ENCODE assay signal across 8 mouse cellular contexts in genomic region chr7:30231328-30231668, GRCm38 (mm10). TPM values are rescaled to one million over a fixed set of nuclear protein-coding genes. Genes with fewer than 3 reads are reported as not detected.
DNase-seq lines count a peak whose midpoint lies in the region; ATAC-seq and TF ChIP-seq lines count a peak whose summit lies in the region.

No protein-coding gene starts in this region.

- no peaks in the 10 kb centered on the region for H3K27me3 ChIP-seq in testis, adult 2 months (ENCODE audit: control insufficient read depth, insufficient read depth, low read length)
- H3K27me3 ChIP-seq in liver, embryonic 12.5 days (replicated peaks) = no peaks in the 10 kb centered on the region

- peak overlapping the region; percentile 79 for H3K9ac ChIP-seq in liver, embryonic 12.5 days

- peaks cover 2% of the 10 kb centered on the region; the same call in 1 of the 2 replicates for H3K36me3 ChIP-seq in testis, adult 2 months (ENCODE audit: control insufficient read depth, insufficient read depth, low read length)
- H3K36me3 ChIP-seq in liver, embryonic 12.5 days = peaks cover 40% of the 10 kb centered on the region

- no peak; the same call in 1 of the 2 replicates for ATAC-seq in liver, embryonic 12.5 days

- peak overlapping the region; percentile 79 for H3K27ac ChIP-seq in testis, adult 2 months (ENCODE audit: control insufficient read depth, insufficient read depth, low read depth, low read length)
- H3K27ac ChIP-seq in liver, embryonic 12.5 days = peak overlapping the region; percentile 92

- 1% methylated on average over 16 of the region's 16 CpGs for WGBS in liver, embryonic 12.5 days (ENCODE audit: insufficient replicate concordance)

- TF ChIP-seq CTCF in testis, adult 2 months (IDR thresholded peaks at IDR 0.05; ENCODE audit: control insufficient read depth, insufficient read depth, insufficient replicate concordance, low read depth, low read length) = no peak

- peak overlapping the region; percentile 90 for H3K4me2 ChIP-seq in liver, embryonic 12.5 days

- DNase-seq in gastrocnemius, adult 18-20 months (ENCODE audit: low spot score) = peak; percentile 15
- no peak for DNase-seq in gastrocnemius, adult 8-10 months (ENCODE audit: low spot score in 2 of 2)
- DNase-seq in testis, postnatal 10 days (ENCODE audit: low spot score) = no peak
- no peak for DNase-seq in ovary, postnatal 14 days (ENCODE audit: low spot score)
- DNase-seq in cerebellum, adult 8-10 months = no peak
- DNase-seq in layer of hippocampus, adult 18-20 months (ENCODE audit: low spot score in 2 of 2) = no peak

- no peak for TF ChIP-seq POLR2A in testis, adult 2 months (IDR thresholded peaks at IDR 0.05; ENCODE audit: control insufficient read depth, low read depth, low read length)

- H3K9me3 ChIP-seq in liver, embryonic 12.5 days (replicated peaks) = no peaks in the 10 kb centered on the region

- peak overlapping the region; percentile 97 for H3K4me3 ChIP-seq in testis, adult 2 months (ENCODE audit: control insufficient read depth, low read depth, low read length)
- H3K4me3 ChIP-seq in liver, embryonic 12.5 days = peak overlapping the region; percentile 81

- peaks cover 14% of the 10 kb centered on the region for H3K4me1 ChIP-seq in testis, adult 2 months (ENCODE audit: control insufficient read depth, insufficient read depth, low read length)
- H3K4me1 ChIP-seq in liver, embryonic 12.5 days = peaks cover 24% of the 10 kb centered on the region

RNA-seq across cellular contexts. Expression of gene Polr2i, which starts 0.5 kb away (rescaled TPM):
- total RNA-seq in gastrocnemius, adult 18-20 months (2021) = 10 to 100 TPM; 57.1 to 57.7 TPM
- total RNA-seq in gastrocnemius, adult 8-10 months (2022) = 10 to 100 TPM; 55.8 to 67.4 (median 62.3) TPM
- polyA plus RNA-seq in testis, adult 2 months (2012; rRNA removed) = 242 and 257 TPM in 2 replicates
- 73.4 and 79.5 TPM in 2 replicates for polyA plus RNA-seq in liver, embryonic 12.5 days (2016; fragmentation: Nextera tagmentation; extraction: Ambion mirVana)
- total RNA-seq in layer of hippocampus, adult 18-20 months (2021) = 10 to 100 TPM; 55.1 to 59.8 TPM

RNA-seq across cellular contexts. Expression of gene Tbcb, which starts 0.8 kb away (rescaled TPM):
- 10 to 100 TPM; 29.6 to 31.9 TPM for total RNA-seq in gastrocnemius, adult 18-20 months (2021)
- 10 to 100 TPM; 26.8 to 38.6 (median 31.1) TPM for total RNA-seq in gastrocnemius, adult 8-10 months (2022)
- 65.7 and 66.2 TPM in 2 replicates for polyA plus RNA-seq in testis, adult 2 months (2012; rRNA removed)
- polyA plus RNA-seq in liver, embryonic 12.5 days (2016; fragmentation: Nextera tagmentation; extraction: Ambion mirVana) = 75.0 and 77.3 TPM in 2 replicates
- total RNA-seq in layer of hippocampus, adult 18-20 months (2021) = 100 to 1,000 TPM; 128 to 131 TPM

RNA-seq across cellular contexts. Expression of gene Ovol3, which starts 4.2 kb away (rescaled TPM):
- total RNA-seq in gastrocnemius, adult 18-20 months (2021) = not detected
- not detected for total RNA-seq in gastrocnemius, adult 8-10 months (2022)
- 0.63 and 0.89 TPM in 2 replicates for polyA plus RNA-seq in testis, adult 2 months (2012; rRNA removed)
- not detected in 2 replicates for polyA plus RNA-seq in liver, embryonic 12.5 days (2016; fragmentation: Nextera tagmentation; extraction: Ambion mirVana)
- not detected for total RNA-seq in layer of hippocampus, adult 18-20 months (2021)

RNA-seq across cellular contexts. Expression of gene Capns1, which starts 32.7 kb away (rescaled TPM):
- 100 to 1,000 TPM; 198 to 205 TPM for total RNA-seq in gastrocnemius, adult 18-20 months (2021)
- total RNA-seq in gastrocnemius, adult 8-10 months (2022) = 100 to 1,000 TPM; 164 to 196 (median 175) TPM
- polyA plus RNA-seq in testis, adult 2 months (2012; rRNA removed) = 562 and 592 TPM in 2 replicates
- 42.6 and 49.2 TPM in 2 replicates for polyA plus RNA-seq in liver, embryonic 12.5 days (2016; fragmentation: Nextera tagmentation; extraction: Ambion mirVana)
- total RNA-seq in layer of hippocampus, adult 18-20 months (2021) = 100 to 1,000 TPM; 205 to 227 TPM

RNA-seq across cellular contexts. Expression of gene Cox7a1, which starts 47.4 kb away (rescaled TPM):
- 100 to 1,000 TPM; 938 to 989 TPM for total RNA-seq in gastrocnemius, adult 18-20 months (2021)
- 100 to 1,000 TPM; 730 to 997 (median 888) TPM for total RNA-seq in gastrocnemius, adult 8-10 months (2022)
- polyA plus RNA-seq in testis, adult 2 months (2012; rRNA removed) = 4.0 and 5.2 TPM in 2 replicates
- polyA plus RNA-seq in liver, embryonic 12.5 days (2016; fragmentation: Nextera tagmentation; extraction: Ambion mirVana) = 4.4 and 6.2 TPM in 2 replicates
- total RNA-seq in layer of hippocampus, adult 18-20 months (2021) = 1 to 10 TPM; 3.1 to 4.6 TPM
